Mouse (Mus musculus) left cerebral cortex, postnatal 10 days (tissue): Measurements from ENCODE around the gene Olfr957. TPM values are rescaled to one million over a fixed set of nuclear protein-coding genes. Genes with fewer than 3 reads are reported as not detected.

Experiments used
- DNase-seq, 2 experiments: peaks; one replicate each; pipeline ENCODE4 v3.0.0; 2021 to 2022; ENCODE audit warnings: low spot score in 2 of 2, mixed read lengths in 1 of 2; ENCODE audit errors: extremely low spot score in 1 of 2
- intact Hi-C: fragments of 180-260 bp; cut with DNase I; formaldehyde crosslinking; loops from one replicate; pipeline ENCODE4 v1.15.1; 2025
- total RNA-seq, 2 experiments: library from RNA; stranded (reverse); gene quantifications; 2 replicates each; pipeline ENCODE4 v1.2.3; 2021

The Olfr957 gene
- not detected for total RNA-seq

DNA sequence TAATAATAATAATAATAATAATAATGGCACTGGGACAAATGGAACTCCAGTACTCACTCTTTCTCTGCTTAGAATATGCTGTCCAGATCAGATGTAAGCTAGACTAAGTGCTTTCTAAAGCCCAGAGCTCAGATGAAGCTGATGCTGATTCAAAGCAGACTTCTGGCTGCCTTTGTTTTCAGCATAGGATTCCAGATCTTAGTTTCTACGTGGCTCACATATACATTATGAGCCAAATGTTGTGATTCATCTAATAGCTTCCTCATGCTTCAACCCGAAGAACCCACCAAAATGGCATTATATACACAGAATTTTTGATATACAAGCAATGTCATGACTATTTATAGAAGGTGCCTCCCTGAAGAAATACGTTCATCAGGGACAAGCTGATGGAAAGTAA is at the start of gene Olfr957:
TSS of gene Olfr957 (minus strand) at position 279 of the 400 bp plus-strand sequence.
- intact Hi-C loops, result no loop called here

DNA sequence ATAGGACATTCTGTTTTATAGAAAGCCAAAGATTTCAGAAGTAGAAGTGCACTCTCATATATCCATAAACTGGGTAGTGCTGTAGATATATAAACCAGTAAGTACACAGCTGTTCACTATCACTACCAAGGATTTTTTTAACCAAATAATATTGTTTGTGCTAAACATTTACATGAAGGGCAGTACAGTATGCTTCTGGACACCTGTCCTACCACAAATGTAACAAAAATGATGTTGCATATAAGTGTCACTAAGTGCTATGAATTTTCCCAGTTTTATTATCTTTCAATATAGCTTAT is 42.7 kb upstream of the Olfr957 start:
- intact Hi-C loops, result no loop called here
- DNase-seq, result no peak

More for the DNA sequence above, at the start of gene Olfr957:
- DNase-seq, result no peak

DNA sequence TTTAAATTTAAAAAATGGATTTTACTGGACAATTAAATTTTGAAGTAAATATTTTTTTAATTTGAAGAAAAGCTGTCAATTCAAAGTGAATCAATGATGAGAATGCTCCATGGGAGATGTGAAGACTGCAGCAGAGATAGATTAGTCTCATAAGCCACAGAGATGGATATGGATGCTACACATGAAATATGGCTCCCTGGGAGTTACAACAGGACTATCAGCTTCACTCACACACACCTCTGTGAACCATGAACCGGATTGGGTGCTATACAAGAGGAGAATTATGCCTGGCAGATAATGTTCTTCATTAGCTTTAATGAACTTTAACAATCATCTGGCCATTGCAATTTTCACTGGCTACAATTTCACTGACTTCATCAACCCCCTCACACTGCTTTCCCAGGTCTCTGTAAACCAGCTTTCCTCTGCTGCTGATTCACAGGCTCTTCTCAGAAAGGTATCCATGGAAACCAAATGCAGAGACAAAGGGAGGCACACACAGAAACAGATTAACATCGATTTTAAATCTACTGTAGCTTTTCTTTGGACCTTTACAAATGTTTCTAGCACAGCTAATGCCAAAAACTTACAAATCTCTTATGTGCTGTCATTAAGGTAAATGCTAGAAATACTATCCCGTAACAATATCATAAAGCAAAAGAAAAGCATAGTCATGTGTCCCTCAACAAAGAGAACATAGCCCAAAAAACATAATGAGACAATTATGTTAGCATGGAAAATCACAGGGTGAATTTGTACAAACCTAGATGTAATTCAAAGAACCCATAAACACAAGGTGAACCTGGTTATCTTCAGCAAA is 42.1 kb upstream of the Olfr957 start:
- peak in 1 of 2 experiments; percentile 51 for DNase-seq

GRCm38 (mm10) chr9:39553946-39554345 is 38.3 kb upstream of the Olfr957 start, which contains the start of gene Olfr958:
TSS of gene Olfr958 (minus strand) at chr9:39554054.
- no peak for DNase-seq
- intact Hi-C loops, result no loop called here

More for the DNA sequence above, 42.1 kb upstream of the Olfr957 start:
- intact Hi-C loops, result no loop called here

- intact Hi-C loops, result no loop called here
- DNase-seq, result no peak
Measured at GRCm38 (mm10) chr9:39550806-39551205, 35.2 kb upstream of the Olfr957 start.

- intact Hi-C loops, result no loop called here
- no peak for DNase-seq
Measured at GRCm38 (mm10) chr9:39523616-39524285, 8.1 kb upstream of the Olfr957 start.

- intact Hi-C loops, result no loop called here
- DNase-seq, result no peak
Measured at GRCm38 (mm10) chr9:39518595-39518994, 3.0 kb upstream of the Olfr957 start.

GRCm38 (mm10) chr9:39509412-39509811 is 6.2 kb downstream of the Olfr957 start:
- DNase-seq, result no peak
- intact Hi-C loops, result loop anchor here (2.0 kb wide), 1 partner anchor 103 kb away; no protein-coding TSS in a partner anchor

- DNase-seq, result peak; percentile 54 to 56
- intact Hi-C loops, result loop anchor here (2.0 kb wide), 1 partner anchor 104 kb away; no protein-coding TSS in a partner anchor
Measured at GRCm38 (mm10) chr9:39508998-39509397, 6.6 kb downstream of the Olfr957 start.

DNA sequence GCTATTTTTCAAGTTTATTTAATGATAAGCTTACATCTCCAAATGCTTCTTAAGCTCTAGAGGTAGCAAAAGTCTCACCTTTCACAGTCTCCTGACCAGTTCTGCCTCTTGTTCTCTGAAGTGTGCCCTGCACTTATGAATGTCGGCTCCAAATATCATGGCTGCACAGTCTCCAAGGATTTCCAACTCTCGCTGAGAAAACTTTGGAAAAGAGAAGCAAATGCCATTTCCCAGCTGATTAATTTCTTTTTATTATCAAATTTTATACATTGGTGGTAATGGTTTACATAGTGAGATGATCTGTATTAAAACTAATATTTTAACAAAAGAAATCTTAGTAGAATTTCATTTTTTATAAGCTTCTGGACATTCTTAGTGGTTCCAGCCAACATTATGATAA is 21.7 kb downstream of the Olfr957 start, which contains the start of gene Olfr44:
TSS of gene Olfr44 (minus strand) at position 101 of the 400 bp plus-strand sequence.
- intact Hi-C loops, result no loop called here
- no peak for DNase-seq

DNA sequence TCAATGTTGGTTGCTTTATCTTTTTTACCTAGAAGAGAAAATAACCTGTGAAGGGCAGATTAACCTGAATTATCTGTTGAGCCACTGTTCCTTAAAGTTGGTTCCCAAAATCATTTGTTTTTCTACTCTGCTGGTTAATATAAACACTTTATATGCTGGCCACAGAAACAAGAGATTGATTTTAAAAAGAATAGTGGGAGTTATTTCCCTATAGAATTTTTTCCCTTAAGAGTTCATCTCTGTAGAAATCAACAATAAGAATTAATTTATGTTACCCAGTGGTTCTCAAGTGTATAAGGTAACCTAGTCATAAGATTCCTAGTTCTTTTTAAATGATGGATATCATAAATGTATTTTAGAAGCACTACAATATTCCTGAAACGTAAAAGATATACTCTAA is 43.8 kb downstream of the Olfr957 start, which contains the start of gene Olfr955:
TSS of gene Olfr955 (minus strand) at position 101 of the 400 bp plus-strand sequence.
- DNase-seq, result no peak
- intact Hi-C loops, result no loop called here

Other genes starting within 250 kb of the Olfr957 start
- not detected for gene Olfr945, start 239.0 kb downstream of the Olfr957 start, total RNA-seq
- gene Olfr948, start 189.8 kb downstream of the Olfr957 start, total RNA-seq, result not detected
- not detected for gene Olfr951, start 128.4 kb downstream of the Olfr957 start, total RNA-seq
- not detected for gene Olfr952, start 88.7 kb downstream of the Olfr957 start, total RNA-seq
- not detected for gene Olfr954, start 59.1 kb downstream of the Olfr957 start, total RNA-seq
- gene Olfr955, start 43.9 kb downstream of the Olfr957 start, total RNA-seq, result not detected
- not detected for gene Olfr44, start 21.8 kb downstream of the Olfr957 start, total RNA-seq
- gene Olfr958, start 38.2 kb upstream of the Olfr957 start, total RNA-seq, result not detected
- not detected for gene Olfr959, start 59.8 kb upstream of the Olfr957 start, total RNA-seq
- 10 to 100 TPM; 21.0 to 26.1 TPM for gene AW551984, start 88.6 kb upstream of the Olfr957 start, total RNA-seq
- gene Olfr148, start 94.8 kb upstream of the Olfr957 start, total RNA-seq, result not detected
- not detected for gene Olfr960, start 105.6 kb upstream of the Olfr957 start, total RNA-seq
- not detected for gene Olfr961, start 129.3 kb upstream of the Olfr957 start, total RNA-seq
- not detected for gene Olfr963, start 151.4 kb upstream of the Olfr957 start, total RNA-seq
- not detected for gene Olfr149, start 191.3 kb upstream of the Olfr957 start, total RNA-seq
- gene Olfr965, start 195.5 kb upstream of the Olfr957 start, total RNA-seq, result not detected
- gene Olfr150, start 215.2 kb upstream of the Olfr957 start, total RNA-seq, result not detected
- gene Olfr967, start 230.4 kb upstream of the Olfr957 start, total RNA-seq, result not detected